Mouse (Mus musculus) lung, postnatal 25 days (tissue): ENCODE results near the gene Inpp5e.

Source experiments
- DNase-seq: peaks from one replicate; pipeline ENCODE4 v3.0.0; 2022; ENCODE audit warnings: low spot score

Inpp5e gene

DNA sequence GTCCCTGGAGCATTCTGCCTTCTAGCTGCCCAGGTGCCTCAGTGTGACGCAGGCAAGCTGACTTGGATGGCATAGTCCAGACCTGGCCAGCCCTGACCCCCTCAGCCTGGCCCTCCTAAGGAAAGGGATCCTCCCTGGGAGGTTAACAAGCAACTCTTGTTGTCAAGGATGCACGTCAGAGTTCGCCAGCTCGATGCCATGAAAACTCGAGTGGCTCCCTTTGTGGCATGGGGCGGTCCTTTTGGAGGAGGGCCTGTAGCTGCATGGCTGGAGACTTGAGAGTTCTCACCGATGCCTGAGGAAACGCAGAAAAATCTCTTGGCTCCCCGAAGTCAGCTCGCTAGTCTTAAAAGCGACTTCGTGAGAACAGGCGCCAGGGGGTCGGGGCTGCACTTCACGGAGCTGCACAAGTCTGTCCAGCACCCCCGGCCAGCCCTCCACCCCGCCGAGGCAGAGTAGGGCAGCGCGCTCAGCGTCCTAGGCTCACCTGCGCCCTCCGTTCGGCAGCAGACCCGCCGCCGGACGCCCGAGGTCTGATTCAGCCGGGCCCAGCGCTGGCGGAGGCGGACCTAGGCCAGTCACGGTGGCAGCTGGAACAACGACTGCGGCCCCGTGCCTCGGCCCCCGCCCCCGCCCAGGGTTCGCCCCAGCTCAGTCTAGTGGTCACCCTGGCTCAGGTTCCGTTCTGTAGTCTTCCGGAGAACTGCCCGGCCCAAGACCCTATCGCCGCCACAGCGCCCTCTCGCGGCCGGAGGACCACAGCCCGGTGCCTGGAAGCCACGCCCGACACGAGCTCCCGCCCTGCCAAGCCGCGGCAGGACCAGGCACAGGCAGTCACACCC, at the start of gene Inpp5e:
Inpp5e (minus strand) TSS at position 689 of the 842 bp plus-strand sequence.
- DNase-seq = peak; percentile 97

GRCm38 (mm10) chr2:26458402-26459124, 49.6 kb upstream of the Inpp5e start:
- DNase-seq = peak; percentile 73

- peak; percentile 77 for DNase-seq
Observed at GRCm38 (mm10) chr2:26449121-26450060, 40.4 kb upstream of the Inpp5e start.

GRCm38 (mm10) chr2:26447451-26447850, 38.4 kb upstream of the Inpp5e start:
- no peak for DNase-seq

DNA sequence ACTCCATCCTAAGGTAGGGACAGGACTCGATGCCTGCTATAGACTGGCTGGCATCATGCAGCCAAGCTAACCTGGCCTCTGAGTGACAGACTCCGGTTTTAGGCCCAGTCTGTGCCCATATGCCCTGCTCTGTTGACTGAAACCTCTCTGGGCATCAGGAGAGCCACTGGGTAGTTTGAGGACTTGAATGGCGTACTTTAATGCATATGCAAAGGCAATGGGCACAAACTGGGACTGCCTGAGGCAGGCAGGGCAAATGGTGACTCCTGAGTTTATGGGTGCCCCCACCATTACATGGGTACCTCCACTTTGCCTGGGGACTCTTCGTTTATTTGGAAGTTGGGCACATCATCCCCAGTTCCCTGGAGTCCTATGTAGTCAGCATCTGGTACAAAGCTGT, 37.7 kb upstream of the Inpp5e start:
- no peak for DNase-seq

- peak; percentile 94 for DNase-seq
Observed at GRCm38 (mm10) chr2:26445666-26446445, 36.9 kb upstream of the Inpp5e start.

GRCm38 (mm10) chr2:26444946-26445665, 36.1 kb upstream of the Inpp5e start, which contains the start of gene Sec16a:
TSS of gene Sec16a (minus strand) at chr2:26445216.
- DNase-seq = peak; percentile 100

GRCm38 (mm10) chr2:26444368-26444767, 35.4 kb upstream of the Inpp5e start:
- DNase-seq = peak; percentile 29

DNA sequence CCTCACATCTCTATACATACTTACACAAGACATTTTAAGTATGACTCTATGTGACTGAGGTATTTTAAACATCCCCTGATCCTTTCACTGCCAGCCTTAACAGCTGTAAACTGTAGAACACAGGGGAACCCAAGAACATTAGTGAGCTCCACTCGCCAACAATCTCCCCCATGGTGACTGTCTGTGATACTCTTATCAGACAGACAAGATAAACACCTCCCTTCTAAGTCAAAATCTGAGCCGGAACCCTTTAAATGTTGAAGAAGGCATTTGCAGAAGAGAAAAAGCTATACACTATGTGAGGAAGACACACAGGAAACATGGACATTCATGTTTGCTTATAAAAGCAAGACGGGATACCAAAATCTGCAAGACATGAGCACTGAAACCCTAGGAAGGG, 34.9 kb upstream of the Inpp5e start:
- DNase-seq = no peak

- DNase-seq = no peak
Observed at GRCm38 (mm10) chr2:26442843-26443242, 33.8 kb upstream of the Inpp5e start.

GRCm38 (mm10) chr2:26441688-26442087, 32.7 kb upstream of the Inpp5e start:
- DNase-seq = no peak

DNA sequence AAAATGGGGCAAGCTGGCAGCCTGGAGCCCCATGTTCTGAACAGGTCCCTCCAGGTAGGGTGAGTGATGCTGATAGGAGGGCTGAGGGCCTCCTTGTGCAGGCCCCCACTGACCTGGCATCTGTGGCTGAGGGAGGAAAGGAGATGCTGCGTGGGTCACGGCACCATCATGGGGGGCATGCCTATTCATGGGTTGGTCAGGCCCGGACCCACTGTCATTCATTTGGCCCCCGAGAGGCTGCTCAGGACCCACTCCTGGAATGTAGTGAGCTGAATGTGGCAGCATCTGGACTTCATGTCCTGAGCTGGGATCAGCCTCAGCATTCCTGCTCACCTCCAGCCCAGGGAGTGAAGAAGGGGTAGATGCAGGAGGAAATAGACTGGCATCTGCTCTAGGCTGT, 32.3 kb upstream of the Inpp5e start:
- no peak for DNase-seq

GRCm38 (mm10) chr2:26439671-26440070, 30.7 kb upstream of the Inpp5e start:
- no peak for DNase-seq

- DNase-seq = no peak
Observed at GRCm38 (mm10) chr2:26438373-26438772, 29.4 kb upstream of the Inpp5e start.

DNA sequence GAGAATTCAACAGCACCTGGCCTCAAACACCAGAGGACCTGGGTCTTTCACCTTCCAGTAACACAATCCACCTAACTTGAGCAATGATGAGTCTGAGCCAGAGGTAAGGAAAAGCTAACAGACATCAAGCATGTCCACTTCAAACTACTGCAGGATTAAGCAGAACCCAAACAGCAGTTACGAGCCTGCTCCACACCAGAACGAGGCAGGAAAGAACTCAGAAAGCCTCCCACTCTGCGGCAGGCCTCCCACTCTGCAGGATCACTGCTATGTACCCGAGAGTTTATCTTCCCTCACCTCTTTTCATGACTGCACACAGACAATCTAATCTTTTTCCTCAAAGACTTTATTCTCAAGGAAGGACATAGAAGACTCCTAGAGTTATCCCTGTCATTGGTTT, 28.2 kb upstream of the Inpp5e start:
- no peak for DNase-seq

GRCm38 (mm10) chr2:26434791-26435572, 26.0 kb upstream of the Inpp5e start:
- no peak for DNase-seq

- DNase-seq = no peak
Observed at GRCm38 (mm10) chr2:26429851-26430250, 20.8 kb upstream of the Inpp5e start.

DNA sequence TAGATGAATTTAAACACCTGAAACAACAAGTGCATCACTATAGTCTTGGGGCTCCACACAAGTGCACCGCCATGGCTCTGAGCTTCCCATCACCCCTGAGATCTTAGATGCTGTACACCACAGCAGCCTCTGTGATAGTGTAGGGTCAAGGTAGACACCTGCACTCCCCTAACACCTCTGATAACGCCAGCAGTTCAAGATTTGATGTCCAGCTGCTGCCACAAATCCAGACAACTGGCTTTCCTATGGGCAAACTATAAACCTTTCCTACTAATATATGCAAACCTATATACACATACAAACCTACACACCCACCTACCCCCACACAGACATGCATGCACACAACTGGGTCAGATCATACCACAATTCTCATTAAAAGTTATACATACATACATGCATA, 15.5 kb upstream of the Inpp5e start:
- no peak for DNase-seq

DNA sequence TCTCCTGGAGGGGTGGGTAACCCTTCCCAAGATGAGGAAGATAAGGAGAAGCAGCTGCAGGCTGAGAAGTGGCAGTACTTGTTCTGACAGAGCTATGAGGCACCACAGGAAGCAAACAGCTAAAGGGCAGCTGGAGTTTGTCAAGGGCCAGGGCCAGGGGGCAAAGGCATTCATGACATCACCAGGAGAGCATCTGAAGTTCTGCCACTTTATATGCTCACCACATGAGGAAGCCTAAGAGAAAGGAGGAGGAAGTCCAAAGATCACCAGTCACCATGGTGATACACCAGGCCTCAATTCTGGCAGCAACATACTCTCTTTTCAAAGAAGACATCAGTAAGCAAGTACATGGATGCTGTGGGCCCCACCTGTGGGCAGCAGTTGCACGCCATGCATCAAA, 14.1 kb upstream of the Inpp5e start:
- no peak for DNase-seq

- DNase-seq = no peak
Observed at GRCm38 (mm10) chr2:26421969-26422368, 13.0 kb upstream of the Inpp5e start.
